Comparison of ENCODE assay signal across 24 mouse cellular contexts in the genomic region with DNA sequence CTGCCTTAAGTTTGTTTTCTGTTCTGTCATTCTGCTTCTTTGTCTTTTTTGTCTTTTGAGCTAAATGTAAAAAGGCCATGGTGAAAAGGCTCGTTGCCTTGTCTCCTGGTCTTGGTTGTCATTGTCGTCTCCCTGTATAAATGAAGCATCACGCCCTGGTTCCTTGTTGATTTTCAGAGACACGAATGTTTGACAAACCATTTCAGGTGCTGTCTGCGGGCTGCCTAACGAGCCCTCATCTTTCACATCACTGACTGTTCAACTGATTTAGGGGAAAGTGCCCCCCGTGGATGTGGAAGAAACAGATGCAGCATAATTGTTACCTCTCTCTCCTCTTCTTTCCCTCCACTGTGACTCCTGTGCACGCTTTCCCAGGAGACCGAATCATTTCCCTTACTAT.
"Had no signal": no experiment of that assay in that cellular context is flagged by ENCODE, and none has a peak within 500 bp of the region (broad histone marks: within the 10 kb centered on the region; RNA-seq: fewer than 3 reads in every experiment).

No protein-coding gene starts in this region.

- H3K9ac ChIP-seq: hindbrain, embryonic 13.5 days; hindbrain, embryonic 15.5 days; intestine, embryonic 15.5 days; limb, embryonic 12.5 days had no signal

- H3K4me3 ChIP-seq: gastrocnemius, adult 2 months; heart, adult 2 months; hindbrain, embryonic 10.5 days; hindbrain, embryonic 13.5 days; hindbrain, embryonic 15.5 days; intestine, embryonic 15.5 days; layer of hippocampus, adult 2 months; left cerebral cortex, adult 2 months; limb, embryonic 10.5 days; limb, embryonic 12.5 days had no signal

- H3K27ac ChIP-seq: gastrocnemius, adult 2 months; heart, adult 2 months; hindbrain, embryonic 10.5 days; hindbrain, embryonic 13.5 days; hindbrain, embryonic 15.5 days; intestine, embryonic 15.5 days; layer of hippocampus, adult 2 months; left cerebral cortex, adult 2 months; limb, embryonic 10.5 days; limb, embryonic 12.5 days had no signal

- H3K4me2 ChIP-seq: heart, embryonic 11.5 days; hindbrain, embryonic 13.5 days; hindbrain, embryonic 15.5 days; intestine, embryonic 15.5 days; limb, embryonic 12.5 days; liver, embryonic 11.5 days had no signal

- H3K36me3 ChIP-seq: hindbrain, embryonic 10.5 days; hindbrain, embryonic 13.5 days; hindbrain, embryonic 15.5 days; intestine, embryonic 15.5 days; limb, embryonic 10.5 days; limb, embryonic 12.5 days had no signal

- DNase-seq: gastrocnemius, adult 2 months; gastrocnemius, postnatal 10 days; gastrocnemius, postnatal 25 days; heart, adult 2 months; heart, postnatal 10 days; heart, postnatal 4 days; kidney, adult 18-20 months; kidney, adult 8-10 months; kidney, postnatal 10 days; kidney, postnatal 25 days; kidney, postnatal 4 days; liver had no signal

- H3K9me3 ChIP-seq: hindbrain, embryonic 10.5 days; hindbrain, embryonic 13.5 days; hindbrain, embryonic 15.5 days; intestine, embryonic 15.5 days; limb, embryonic 10.5 days; limb, embryonic 12.5 days had no signal

- ATAC-seq: inflammation-experienced regulatory T-cells, adult 6 months; intestine, embryonic 15.5 days; intestine, postnatal 0 days had no signal

- H3K27me3 ChIP-seq: hindbrain, embryonic 13.5 days; hindbrain, embryonic 15.5 days; intestine, embryonic 15.5 days; limb, embryonic 12.5 days had no signal

- H3K4me1 ChIP-seq: hindbrain, embryonic 10.5 days; hindbrain, embryonic 15.5 days; intestine, embryonic 15.5 days; limb, embryonic 10.5 days; limb, embryonic 12.5 days had no signal
